Mouse (Mus musculus): Measurements from ENCODE around the gene Parp16. TPM values are rescaled to one million over a fixed set of nuclear protein-coding genes. Genes with fewer than 3 reads are reported as not detected.
A peak's percentile ranks its signal among the peaks of the same experiment; 100 is the strongest.

The Parp16 gene
- polyA plus RNA-seq, 1 experiment: 2.1 TPM

DNA sequence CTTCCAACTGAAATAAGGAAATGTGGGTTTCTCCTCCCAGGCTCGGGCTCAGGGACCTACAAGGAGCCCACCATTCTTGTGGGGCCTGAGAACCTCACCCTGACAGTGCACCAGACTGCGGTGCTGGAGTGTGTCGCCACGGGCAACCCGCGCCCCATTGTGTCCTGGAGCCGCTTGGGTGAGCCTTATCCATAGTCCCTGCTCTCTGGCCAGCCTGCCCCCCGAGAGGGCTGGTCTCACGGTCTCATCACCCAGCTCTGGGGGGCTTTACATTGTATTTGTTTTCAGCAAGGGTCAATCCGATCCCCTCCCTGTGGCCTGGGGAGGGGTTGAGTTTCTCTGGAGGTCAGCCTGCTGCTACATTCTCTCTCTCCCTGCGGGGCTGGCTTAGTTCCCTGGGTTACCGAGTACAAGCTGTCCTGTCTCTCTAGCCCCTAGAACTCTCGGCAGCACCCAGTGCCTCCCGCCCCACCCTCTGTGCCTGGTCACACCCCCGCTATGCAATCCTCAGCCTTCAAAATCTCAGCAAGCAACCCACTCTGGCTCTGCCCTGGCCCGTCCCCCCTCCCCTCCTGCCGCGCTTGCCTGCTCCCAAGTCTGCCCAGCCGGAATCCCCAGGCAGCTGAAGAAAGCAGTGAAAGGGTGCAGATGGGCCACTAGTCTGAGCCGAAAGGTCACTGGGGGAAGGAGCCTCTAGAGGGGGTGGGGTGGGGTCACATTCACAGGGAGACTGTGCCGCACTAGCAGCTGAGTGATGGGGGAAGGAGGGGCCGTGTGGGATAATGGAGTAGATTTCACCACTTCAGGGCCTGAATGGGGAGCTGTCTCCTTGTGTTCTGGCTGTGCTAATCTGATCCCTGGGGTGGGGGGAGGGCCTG is 16.6 kb upstream of the Parp16 start:
- no peak overlapping the region for H3K4me3 ChIP-seq (ENCODE audit: insufficient read depth, poor library complexity, severe bottlenecking)
- H3K27me3 ChIP-seq (ENCODE audit: control insufficient read depth, insufficient read depth, insufficient read length): peaks cover 82% of the 10 kb centered on the region
- H3K36me3 ChIP-seq (ENCODE audit: control insufficient read depth, insufficient read depth): no peaks in the 10 kb centered on the region
- H3ac ChIP-seq (ENCODE audit: control insufficient read depth, insufficient read length, low read depth): no peak overlapping the region
- H3K79me3 ChIP-seq (ENCODE audit: low read depth): no peaks in the 10 kb centered on the region
- TF ChIP-seq MAX (IDR thresholded peaks at IDR 0.05): no peak
- no peak for TF ChIP-seq MYOG (IDR thresholded peaks at IDR 0.05; ENCODE audit: control insufficient read depth, extremely low read depth, insufficient read length)
- H3K79me2 ChIP-seq (ENCODE audit: control insufficient read depth, insufficient read depth): no peaks in the 10 kb centered on the region

DNA sequence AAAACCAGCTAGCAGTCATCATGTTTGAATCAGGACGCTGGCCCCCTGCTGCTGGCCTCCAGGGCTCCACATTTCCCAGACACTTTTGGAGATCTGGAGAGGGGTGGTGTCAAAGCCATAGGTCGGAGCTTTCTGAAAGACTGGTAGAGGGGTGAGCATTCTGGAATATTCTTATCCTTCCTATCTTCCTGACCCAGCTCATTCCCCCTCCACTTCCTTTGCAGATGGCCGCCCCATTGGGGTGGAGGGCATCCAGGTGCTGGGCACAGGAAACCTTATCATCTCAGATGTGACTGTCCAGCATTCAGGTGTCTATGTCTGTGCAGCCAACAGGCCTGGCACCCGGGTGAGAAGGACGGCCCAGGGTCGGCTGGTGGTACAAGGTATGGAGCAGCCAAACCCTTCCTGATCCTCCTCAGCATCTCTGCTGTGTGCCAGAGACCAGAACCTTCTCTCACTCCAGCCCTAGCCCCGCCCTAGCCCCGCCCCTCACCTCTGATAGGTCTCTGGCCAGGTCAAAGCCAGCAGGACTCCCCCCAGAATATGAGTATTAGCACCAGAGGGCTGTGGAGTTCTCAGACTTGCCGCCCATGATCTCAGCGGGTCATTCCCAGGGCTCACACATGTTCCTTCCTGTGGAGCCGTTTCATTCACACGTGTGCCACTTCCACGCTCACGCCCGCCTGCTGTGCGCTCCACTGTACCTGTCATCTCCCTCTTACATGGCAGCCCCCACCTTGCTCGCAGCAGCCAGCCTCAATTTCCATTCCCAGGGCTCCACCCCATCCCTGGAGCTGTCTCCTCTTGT is 15.1 kb upstream of the Parp16 start:
- Histone ChIP-seq H3K4me3 (ENCODE audit: insufficient read depth, poor library complexity, severe bottlenecking) (no peak overlapping the region), H3K79me2 (ENCODE audit: control insufficient read depth, insufficient read depth) (no peaks in the 10 kb centered on the region), H3ac (ENCODE audit: control insufficient read depth, insufficient read length, low read depth) (no peak overlapping the region), H3K79me3 (ENCODE audit: low read depth) (no peaks in the 10 kb centered on the region), H3K36me3 (ENCODE audit: control insufficient read depth, insufficient read depth) (no peaks in the 10 kb centered on the region), H3K27me3 (ENCODE audit: control insufficient read depth, insufficient read depth, insufficient read length) (peaks cover 84% of the 10 kb centered on the region)
- TF ChIP-seq FOSL1 (IDR thresholded peaks at IDR 0.05; ENCODE audit: insufficient read depth, low read length, poor library complexity, severe bottlenecking) (no peak), USF1 (IDR thresholded peaks at IDR 0.05; ENCODE audit: low read depth) (no peak), MYOD1 (IDR thresholded peaks at IDR 0.05; ENCODE audit: control insufficient read depth, insufficient read length, low read depth) (no peak), MYOG (IDR thresholded peaks at IDR 0.05; ENCODE audit: control insufficient read depth, extremely low read depth, insufficient read length) (no peak), MAX (IDR thresholded peaks at IDR 0.05) (no peak), CEBPB (IDR thresholded peaks at IDR 0.05; ENCODE audit: low read depth) (no peak), CTCF (IDR thresholded peaks at IDR 0.05; ENCODE audit: control insufficient read depth, insufficient read depth, insufficient read length) (no peak)

DNA sequence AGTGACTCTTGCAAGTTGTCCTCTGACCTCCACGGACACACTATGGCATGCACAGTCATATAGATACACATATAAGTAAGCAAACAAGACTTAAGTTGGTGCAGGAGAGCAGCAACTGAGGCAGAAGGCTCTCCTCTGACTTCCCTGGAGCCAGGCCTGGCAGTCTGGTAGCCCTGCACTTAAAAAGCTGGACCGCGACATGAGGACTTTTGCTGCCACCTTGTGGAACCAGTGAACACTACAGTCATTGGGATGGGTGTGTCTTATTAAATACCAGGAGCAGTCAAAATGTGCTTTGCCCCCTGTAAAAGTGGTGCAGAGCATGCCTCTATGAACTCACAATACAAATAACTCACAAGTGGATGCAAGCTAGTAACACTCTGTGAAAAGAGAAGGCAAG is 6.6 kb upstream of the Parp16 start:
- Histone ChIP-seq H3K36me3 (ENCODE audit: control insufficient read depth, insufficient read depth) (no peaks in the 10 kb centered on the region), H3K79me3 (ENCODE audit: low read depth) (no peaks in the 10 kb centered on the region), H3K4me3 (ENCODE audit: insufficient read depth, poor library complexity, severe bottlenecking) (no peak overlapping the region), H3K27me3 (ENCODE audit: control insufficient read depth, insufficient read depth, insufficient read length) (peaks cover 12% of the 10 kb centered on the region), H3ac (ENCODE audit: control insufficient read depth, insufficient read length, low read depth) (no peak overlapping the region), H3K79me2 (ENCODE audit: control insufficient read depth, insufficient read depth) (no peaks in the 10 kb centered on the region)
- peak; percentile 69 for TF ChIP-seq CTCF (IDR thresholded peaks at IDR 0.05; ENCODE audit: control insufficient read depth, insufficient read depth, insufficient read length)
- TF ChIP-seq MYOG (IDR thresholded peaks at IDR 0.05; ENCODE audit: control insufficient read depth, extremely low read depth, insufficient read length): no peak

DNA sequence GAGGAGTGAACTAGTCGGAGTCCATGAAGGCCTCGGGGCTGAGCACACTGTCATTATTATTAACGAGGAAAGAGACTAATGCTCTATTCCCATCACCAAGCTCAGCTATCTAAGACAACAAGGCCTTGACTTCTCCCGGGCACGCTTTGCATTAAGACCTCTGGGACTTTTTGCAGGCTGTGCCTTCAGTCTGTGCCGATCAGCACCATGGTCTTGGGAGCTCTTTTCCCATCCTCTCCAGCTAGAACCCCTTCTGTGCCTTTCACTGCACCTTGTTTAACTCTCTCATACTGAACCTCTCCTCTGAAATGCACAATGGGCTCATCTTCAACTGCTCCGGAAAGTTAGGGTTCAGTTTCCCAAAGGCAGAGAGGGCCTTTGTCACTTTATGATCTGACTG is 4.8 kb upstream of the Parp16 start:
- Histone ChIP-seq H3K4me3 (ENCODE audit: insufficient read depth, poor library complexity, severe bottlenecking) (no peak overlapping the region), H3K79me2 (ENCODE audit: control insufficient read depth, insufficient read depth) (no peaks in the 10 kb centered on the region), H3K27me3 (ENCODE audit: control insufficient read depth, insufficient read depth, insufficient read length) (no peaks in the 10 kb centered on the region), H3K79me3 (ENCODE audit: low read depth) (no peaks in the 10 kb centered on the region), H3ac (ENCODE audit: control insufficient read depth, insufficient read length, low read depth) (no peak overlapping the region), H3K36me3 (ENCODE audit: control insufficient read depth, insufficient read depth) (no peaks in the 10 kb centered on the region)
- TF ChIP-seq CEBPB (IDR thresholded peaks at IDR 0.05; ENCODE audit: low read depth) (no peak), MYOG (IDR thresholded peaks at IDR 0.05; ENCODE audit: control insufficient read depth, extremely low read depth, insufficient read length) (no peak), MYOD1 (IDR thresholded peaks at IDR 0.05; ENCODE audit: control insufficient read depth, insufficient read length, low read depth) (no peak), USF1 (IDR thresholded peaks at IDR 0.05; ENCODE audit: low read depth) (no peak), MAX (IDR thresholded peaks at IDR 0.05) (no peak), CTCF (IDR thresholded peaks at IDR 0.05; ENCODE audit: control insufficient read depth, insufficient read depth, insufficient read length) (no peak), FOSL1 (IDR thresholded peaks at IDR 0.05; ENCODE audit: insufficient read depth, low read length, poor library complexity, severe bottlenecking) (no peak)

DNA sequence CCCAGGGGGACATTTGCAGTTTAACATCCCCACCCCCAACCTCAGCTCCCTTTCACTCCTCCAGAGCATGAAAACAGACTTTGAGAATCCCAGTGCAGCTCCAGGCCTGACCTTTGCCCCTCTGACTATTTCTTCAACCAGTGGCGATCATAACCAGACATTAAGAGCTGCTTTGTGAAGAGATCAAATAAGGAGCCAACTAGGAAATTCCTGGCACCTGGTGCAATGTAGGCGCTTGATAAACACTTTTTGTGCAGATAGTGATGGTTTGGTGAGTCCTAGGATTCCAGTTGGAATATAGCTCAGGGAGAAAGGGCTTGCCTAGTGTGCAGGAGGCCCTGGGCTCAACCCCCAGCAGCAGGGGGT is 3.8 kb upstream of the Parp16 start:
- TF ChIP-seq USF1 (IDR thresholded peaks at IDR 0.05; ENCODE audit: low read depth) (no peak), FOSL1 (IDR thresholded peaks at IDR 0.05; ENCODE audit: insufficient read depth, low read length, poor library complexity, severe bottlenecking) (no peak), MYOD1 (IDR thresholded peaks at IDR 0.05; ENCODE audit: control insufficient read depth, insufficient read length, low read depth) (no peak), MAX (IDR thresholded peaks at IDR 0.05) (no peak), CTCF (IDR thresholded peaks at IDR 0.05; ENCODE audit: control insufficient read depth, insufficient read depth, insufficient read length) (no peak), MYOG (IDR thresholded peaks at IDR 0.05; ENCODE audit: control insufficient read depth, extremely low read depth, insufficient read length) (no peak), CEBPB (IDR thresholded peaks at IDR 0.05; ENCODE audit: low read depth) (no peak)
- Histone ChIP-seq H3K36me3 (ENCODE audit: control insufficient read depth, insufficient read depth) (no peaks in the 10 kb centered on the region), H3K4me3 (ENCODE audit: insufficient read depth, poor library complexity, severe bottlenecking) (no peak overlapping the region), H3K27me3 (ENCODE audit: control insufficient read depth, insufficient read depth, insufficient read length) (no peaks in the 10 kb centered on the region), H3K79me3 (ENCODE audit: low read depth) (no peaks in the 10 kb centered on the region), H3ac (ENCODE audit: control insufficient read depth, insufficient read length, low read depth) (no peak overlapping the region), H3K79me2 (ENCODE audit: control insufficient read depth, insufficient read depth) (no peaks in the 10 kb centered on the region)

Data from C2C12 (cell line).